Mouse (Mus musculus) myocyte (in vitro differentiated cells): Measurements from ENCODE around the gene Gipc2.

Experiments used
- E2F4 ChIP-seq: IDR thresholded peaks from one replicate; pipeline ENCODE4 v1.6.1; 2011; ENCODE audit warnings: mild to moderate bottlenecking, control low read depth, moderate library complexity; ENCODE audit not compliant: insufficient read depth
- POLR2A ChIP-seq: IDR thresholded peaks from one replicate; pipeline ENCODE4 v1.6.1; 2011; ENCODE audit warnings: low read depth, mild to moderate bottlenecking, control low read depth, moderate library complexity; ENCODE audit not compliant: insufficient read length
- REST ChIP-seq: IDR thresholded peaks from one replicate; pipeline ENCODE4 v1.6.1; 2011; ENCODE audit warnings: mild to moderate bottlenecking, control low read depth, moderate library complexity; ENCODE audit not compliant: insufficient read depth, insufficient read length

DNA sequence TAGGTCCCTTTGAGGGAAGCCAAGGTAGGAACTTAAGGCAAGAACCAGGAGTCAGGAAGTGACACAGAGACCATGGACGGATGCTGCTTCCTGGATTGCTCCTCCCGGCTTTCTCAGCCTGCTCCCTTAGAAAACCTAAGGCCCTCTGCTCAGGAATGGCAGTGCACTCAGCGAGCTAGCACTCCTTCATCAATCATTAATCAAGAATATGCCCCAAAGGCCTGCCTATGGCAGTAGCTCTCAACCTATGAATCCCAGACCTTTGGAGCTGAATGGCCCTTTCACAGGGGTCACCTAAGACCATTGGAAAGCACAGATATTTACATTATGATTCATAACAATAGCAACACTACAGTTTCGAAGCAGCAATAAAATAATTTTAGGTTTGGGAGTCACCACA, 35.1 kb downstream of the Gipc2 start:
- TF ChIP-seq E2F4 (no peak), POLR2A (no peak), REST (no peak)
